Mouse (Mus musculus) myocyte (in vitro differentiated cells): Measurements from ENCODE around the gene Gtf3c6. TPM values are rescaled to one million over a fixed set of nuclear protein-coding genes. Genes with fewer than 3 reads are reported as not detected.

Experiments
- H3K27me3 ChIP-seq: one replicate; pipeline ENCODE4 v1.6.1; 2011; ENCODE audit not compliant: control insufficient read depth, insufficient read depth, insufficient read length
- H3K36me3 ChIP-seq: one replicate; pipeline ENCODE4 v1.6.1; 2011; ENCODE audit not compliant: control insufficient read depth, insufficient read depth
- H3K4me2 ChIP-seq: one replicate; pipeline ENCODE4 v1.6.1; 2011; ENCODE audit warnings: low read depth, control low read depth
- H3K4me3 ChIP-seq: one replicate; pipeline ENCODE4 v1.5.1; 2011; ENCODE audit warnings: mild to moderate bottlenecking, control low read depth, moderate library complexity
- H3K79me2 ChIP-seq: one replicate; pipeline ENCODE4 v1.6.1; 2011; ENCODE audit not compliant: control insufficient read depth, insufficient read depth
- H3ac ChIP-seq: one replicate; pipeline ENCODE4 v1.6.1; 2011; ENCODE audit not compliant: control insufficient read depth, insufficient read length
- CEBPB ChIP-seq: IDR thresholded peaks from 2 replicates; pipeline ENCODE4 v1.6.1; 2011; ENCODE audit warnings: mild to moderate bottlenecking, moderate library complexity; ENCODE audit not compliant: poor library complexity, insufficient read depth, severe bottlenecking
- E2F4 ChIP-seq: IDR thresholded peaks from one replicate; pipeline ENCODE4 v1.6.1; 2011; ENCODE audit warnings: mild to moderate bottlenecking, control low read depth, moderate library complexity; ENCODE audit not compliant: insufficient read depth
- MAX ChIP-seq: IDR thresholded peaks from one replicate; pipeline ENCODE4 v1.6.1; 2011; ENCODE audit warnings: low read depth, mild to moderate bottlenecking, control low read depth
- MYOD1 ChIP-seq, 3 experiments: IDR thresholded peaks; one replicate each; pipeline ENCODE4 v1.6.1; 2011; ENCODE audit warnings: control low read depth in 2 of 3, low read depth in 2 of 3, mild to moderate bottlenecking in 2 of 3, moderate library complexity in 1 of 3; ENCODE audit not compliant: insufficient read length in 2 of 3, control insufficient read depth in 1 of 3
- MYOG ChIP-seq, 3 experiments: IDR thresholded peaks; one replicate each; pipeline ENCODE4 v1.6.1; 2011; ENCODE audit warnings: control low read depth in 2 of 3, low read depth in 2 of 3, mild to moderate bottlenecking in 2 of 3; ENCODE audit not compliant: insufficient read length in 2 of 3, control insufficient read depth in 1 of 3, insufficient read depth in 1 of 3
- POLR2A ChIP-seq: IDR thresholded peaks from one replicate; pipeline ENCODE4 v1.6.1; 2011; ENCODE audit warnings: low read depth, mild to moderate bottlenecking, control low read depth, moderate library complexity; ENCODE audit not compliant: insufficient read length
- POLR2AphosphoS2 ChIP-seq: IDR thresholded peaks from one replicate; pipeline ENCODE4 v1.6.1; 2011; ENCODE audit warnings: low read depth, control low read depth; ENCODE audit not compliant: insufficient read length
- REST ChIP-seq: IDR thresholded peaks from one replicate; pipeline ENCODE4 v1.6.1; 2011; ENCODE audit warnings: mild to moderate bottlenecking, control low read depth, moderate library complexity; ENCODE audit not compliant: insufficient read depth, insufficient read length
- SRF ChIP-seq: IDR thresholded peaks from one replicate; pipeline ENCODE4 v1.6.1; 2011; ENCODE audit warnings: low read depth; ENCODE audit not compliant: control insufficient read depth, insufficient read length
- TCF12 ChIP-seq: IDR thresholded peaks from one replicate; pipeline ENCODE4 v1.6.1; 2011; ENCODE audit warnings: mild to moderate bottlenecking, control low read depth; ENCODE audit not compliant: poor library complexity, insufficient read depth, severe bottlenecking
- TCF3 ChIP-seq: IDR thresholded peaks from one replicate; pipeline ENCODE4 v1.6.1; 2011; ENCODE audit warnings: low read depth, control low read depth; ENCODE audit not compliant: insufficient read length
- USF1 ChIP-seq: IDR thresholded peaks from one replicate; pipeline ENCODE4 v1.6.1; 2011; ENCODE audit warnings: low read depth, mild to moderate bottlenecking, control low read depth, moderate library complexity
- polyA plus RNA-seq: library from polyadenylated mRNA; unstranded; fragments of >200 nt; fragmentation: generic; extraction: Trizol; gene quantifications from one replicate; pipeline ENCODE4 v1.2.1, GENCODE M21; 2012; ENCODE audit warnings: missing spikeins

The Gtf3c6 gene
- polyA plus RNA-seq, 1 experiment, result 24.5 TPM

DNA sequence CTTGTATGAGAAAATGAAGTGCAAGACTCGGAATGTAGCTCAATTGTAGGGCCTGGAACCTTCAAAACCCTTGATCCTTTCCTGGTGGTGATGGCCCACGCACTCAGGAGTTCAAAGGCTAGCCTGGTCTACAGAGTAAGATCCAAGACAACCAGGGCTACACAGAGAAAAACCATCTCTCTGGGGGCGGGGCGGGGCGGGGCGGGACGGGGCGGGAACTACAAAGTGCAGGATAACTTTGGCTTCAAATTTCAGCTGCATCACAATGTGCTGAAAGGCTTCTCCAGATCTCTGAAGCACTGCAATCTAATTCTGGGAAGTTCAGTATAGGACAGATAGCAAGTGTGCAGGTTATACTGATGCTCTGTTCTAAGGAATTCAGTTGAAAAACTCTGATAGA lies 1.6 kb upstream of the Gtf3c6 start:
- no peaks in the 10 kb centered on the region for H3K36me3 ChIP-seq
- H3K27me3 ChIP-seq, result no peaks in the 10 kb centered on the region
- TF ChIP-seq POLR2AphosphoS2 (no peak), POLR2A (no peak), CEBPB (no peak)
- peak overlapping the region; percentile 84 for H3K4me2 ChIP-seq
- no peak overlapping the region for H3K4me3 ChIP-seq
- H3ac ChIP-seq, result no peak overlapping the region
- no peaks in the 10 kb centered on the region for H3K79me2 ChIP-seq

DNA sequence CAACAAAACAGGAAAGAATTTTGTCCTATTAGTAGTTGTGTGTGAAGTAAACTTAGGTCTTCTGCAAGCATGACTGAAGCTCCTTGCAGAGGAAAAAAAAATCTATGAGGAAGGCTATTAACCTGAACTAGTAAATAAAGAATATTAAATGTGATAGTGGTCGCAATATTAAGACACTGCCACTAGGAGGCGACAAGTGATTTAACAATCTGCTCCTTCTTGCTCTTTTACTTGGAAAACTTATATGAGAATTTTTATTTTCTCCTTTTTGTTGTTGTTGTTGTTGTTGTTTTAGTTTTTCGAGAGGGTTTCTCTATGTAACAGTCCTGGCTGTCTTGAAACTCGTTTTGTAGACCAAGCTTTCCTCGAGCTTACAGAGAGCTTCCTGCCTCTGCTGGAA lies 1.1 kb upstream of the Gtf3c6 start:
- Histone ChIP-seq H3ac (no peak overlapping the region), H3K36me3 (no peaks in the 10 kb centered on the region), H3K4me2 (peak overlapping the region; percentile 84), H3K27me3 (no peaks in the 10 kb centered on the region), H3K79me2 (no peaks in the 10 kb centered on the region), H3K4me3 (no peak overlapping the region)
- TF ChIP-seq MAX, result no peak
- TF ChIP-seq POLR2A, result no peak
- TF ChIP-seq USF1, result no peak
- TF ChIP-seq MYOG (IDR thresholded peaks at IDR 0.05; ENCODE audit: control insufficient read depth in 1 of 3, insufficient read depth in 1 of 3, insufficient read length in 2 of 3, low read depth in 2 of 3), result no peak
- no peak for TF ChIP-seq TCF3
- no peak for TF ChIP-seq REST
- no peak for TF ChIP-seq SRF

DNA sequence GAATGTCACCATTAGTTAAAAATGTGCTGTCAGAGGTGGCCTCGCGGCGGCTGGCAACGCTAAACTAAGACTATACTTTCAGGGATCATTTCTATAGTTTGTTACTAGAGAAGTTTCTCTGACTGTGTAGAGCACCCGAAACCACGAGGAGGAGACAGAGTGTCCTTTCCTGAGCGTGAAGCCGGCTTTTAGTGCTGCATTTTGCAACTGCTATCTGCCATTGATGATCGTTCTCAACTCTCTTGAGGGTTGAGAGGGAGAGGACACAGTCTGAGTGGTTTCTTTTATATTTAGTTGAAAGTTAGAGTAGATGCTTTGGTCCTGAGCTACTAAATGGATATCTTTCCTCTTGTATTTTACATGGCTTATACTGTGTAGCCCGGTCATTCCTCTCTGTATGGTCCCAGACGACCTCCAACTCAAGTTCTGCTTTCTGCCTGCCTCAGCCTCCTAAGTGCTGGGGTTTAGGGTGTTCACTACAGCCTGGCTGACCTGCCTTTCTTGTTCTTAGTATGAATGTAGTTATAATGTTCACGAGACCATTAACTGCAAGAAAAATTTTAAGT lies 576 bp upstream of the Gtf3c6 start:
- H3K4me3 ChIP-seq, result peak overlapping the region; percentile 76
- H3K79me2 ChIP-seq, result no peaks in the 10 kb centered on the region
- H3K27me3 ChIP-seq, result no peaks in the 10 kb centered on the region
- H3K36me3 ChIP-seq, result no peaks in the 10 kb centered on the region
- H3K4me2 ChIP-seq, result peak overlapping the region; percentile 84
- TF ChIP-seq SRF, result no peak
- TF ChIP-seq MAX, result peak; percentile 17
- TF ChIP-seq E2F4, result peak; percentile 12
- TF ChIP-seq POLR2A, result peak; percentile 95
- peak; percentile 89 for TF ChIP-seq CEBPB
- TF ChIP-seq TCF3, result no peak
- TF ChIP-seq POLR2AphosphoS2, result peak; percentile 94
- TF ChIP-seq MYOD1 (IDR thresholded peaks at IDR 0.05; ENCODE audit: control insufficient read depth in 1 of 3, insufficient read length in 2 of 3, low read depth in 2 of 3), result no peak
- H3ac ChIP-seq, result no peak overlapping the region

DNA sequence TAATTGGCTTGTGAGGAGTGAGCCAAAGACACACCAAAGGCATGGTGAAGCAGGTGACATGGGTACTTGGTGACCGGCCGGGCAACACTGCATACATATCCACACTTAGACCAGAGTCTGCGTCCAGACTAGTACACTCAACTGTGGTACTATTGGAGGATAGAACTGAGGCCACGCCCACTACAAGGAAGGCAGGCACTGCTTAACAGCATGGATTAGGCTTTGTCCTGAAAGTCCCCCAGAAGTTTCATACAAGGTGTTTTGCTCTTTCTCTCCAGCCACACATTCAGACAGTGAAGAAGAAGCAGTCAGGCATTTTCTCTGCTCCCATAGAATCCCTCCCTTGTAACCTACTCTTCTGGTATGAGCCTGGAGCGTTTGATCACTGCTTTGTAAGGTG lies 1.2 kb downstream of the Gtf3c6 start:
- Histone ChIP-seq H3K4me2 (peak overlapping the region; percentile 99), H3K4me3 (peak overlapping the region; percentile 76), H3K36me3 (no peaks in the 10 kb centered on the region), H3K27me3 (no peaks in the 10 kb centered on the region), H3K79me2 (no peaks in the 10 kb centered on the region), H3ac (peak overlapping the region; percentile 47)
- TF ChIP-seq POLR2AphosphoS2 (peak; percentile 55), REST (no peak), POLR2A (peak; percentile 44)

GRCm38 (mm10) chr10:40250969-40251368 lies 6.9 kb downstream of the Gtf3c6 start:
- Histone ChIP-seq H3K27me3 (no peaks in the 10 kb centered on the region), H3K4me2 (no peak overlapping the region), H3K36me3 (peaks cover 12% of the 10 kb centered on the region), H3ac (no peak overlapping the region), H3K79me2 (peaks cover 8% of the 10 kb centered on the region), H3K4me3 (no peak overlapping the region)
- TF ChIP-seq REST (no peak), SRF (no peak), POLR2AphosphoS2 (no peak), TCF12 (no peak), POLR2A (no peak), E2F4 (no peak)

- H3K4me3 ChIP-seq, result no peak overlapping the region
- H3ac ChIP-seq, result no peak overlapping the region
- TF ChIP-seq POLR2A (no peak), USF1 (no peak), MAX (no peak), POLR2AphosphoS2 (no peak), REST (no peak), MYOD1 (IDR thresholded peaks at IDR 0.05; ENCODE audit: control insufficient read depth in 1 of 3, insufficient read length in 2 of 3, low read depth in 2 of 3) (no peak), TCF3 (no peak), CEBPB (no peak), SRF (no peak), MYOG (IDR thresholded peaks at IDR 0.05; ENCODE audit: control insufficient read depth in 1 of 3, insufficient read depth in 1 of 3, insufficient read length in 2 of 3, low read depth in 2 of 3) (no peak), TCF12 (no peak), E2F4 (no peak)
- H3K36me3 ChIP-seq, result peaks cover 12% of the 10 kb centered on the region
- H3K79me2 ChIP-seq, result peaks cover 20% of the 10 kb centered on the region
- no peak overlapping the region for H3K4me2 ChIP-seq
- H3K27me3 ChIP-seq, result no peaks in the 10 kb centered on the region
Measured at GRCm38 (mm10) chr10:40249625-40250024, 8.3 kb downstream of the Gtf3c6 start.
